Mouse (Mus musculus) kidney, embryonic 14.5 days (tissue): Measurements from ENCODE around the gene Cbr4. TPM values are rescaled to one million over a fixed set of nuclear protein-coding genes. Genes with fewer than 3 reads are reported as not detected.

Source experiments
- ATAC-seq: fragments of 200-750 bp; cut with Nextera tagmentation; 2 replicates; pipeline ENCODE4 v1.8.0; 2017; ENCODE audit warnings: moderate number of reproducible peaks, mild to moderate bottlenecking, moderate TSS enrichment, moderate library complexity; ENCODE audit not compliant: low FRiP score, low TSS enrichment
- H3K27ac ChIP-seq: fragments of 300-500 bp; sonication (generic); 2 replicates; pipeline ENCODE4 v1.5.1; 2014; ENCODE audit warnings: low read depth, mild to moderate bottlenecking, low read length, moderate library complexity, mixed read lengths
- H3K27me3 ChIP-seq: fragments of 300-500 bp; sonication (generic); 2 replicates; pipeline ENCODE4 v1.6.1; 2014; ENCODE audit warnings: mild to moderate bottlenecking, low read length; ENCODE audit not compliant: control insufficient read depth, insufficient read depth
- H3K36me3 ChIP-seq: fragments of 300-500 bp; sonication (generic); 2 replicates; pipeline ENCODE4 v1.6.1; 2014; ENCODE audit warnings: low read length, mixed read lengths; ENCODE audit not compliant: control insufficient read depth, insufficient read depth
- H3K4me1 ChIP-seq: fragments of 300-500 bp; sonication (generic); 2 replicates; pipeline ENCODE4 v1.6.1; 2014; ENCODE audit warnings: low read length, mixed read lengths; ENCODE audit not compliant: control insufficient read depth, insufficient read depth
- H3K4me2 ChIP-seq: fragments of 300-500 bp; sonication (generic); replicated peaks from 2 replicates; pipeline ENCODE4 v1.6.1; 2014; ENCODE audit warnings: low read depth, mild to moderate bottlenecking, low read length
- H3K4me3 ChIP-seq: fragments of 300-500 bp; sonication (generic); 2 replicates; pipeline ENCODE4 v1.5.1; 2014; ENCODE audit warnings: mild to moderate bottlenecking, low read length
- H3K9ac ChIP-seq: fragments of 300-500 bp; sonication (generic); 2 replicates; pipeline ENCODE4 v1.6.1; 2014; ENCODE audit warnings: low read depth, mild to moderate bottlenecking, low read length, moderate library complexity
- H3K9me3 ChIP-seq: fragments of 300-500 bp; sonication (generic); 2 replicates; pipeline ENCODE4 v1.6.1; 2016; ENCODE audit warnings: low read length; ENCODE audit not compliant: control insufficient read depth
- WGBS: fragments of 180-500 bp; shearing (Covaris S2); extraction: QIAGEN DNeasy Blood & Tissue Kit; methylation state at CpG from one replicate; pipeline ENCODE4 v1.1.7; 2014; 5-methylcytosine and 5-hydroxymethylcytosine counted together
- polyA plus RNA-seq: library from polyadenylated mRNA; unstranded; fragments of >200 nt; fragmentation: Nextera tagmentation; extraction: Ambion mirVana; gene quantifications from 2 replicates; pipeline ENCODE4 v1.2.1, GENCODE M21; 2014

The Cbr4 gene
- polyA plus RNA-seq, 1 experiment from 2014 or later, result 30.6 TPM

GRCm38 (mm10) chr8:61462221-61462620 is 25.3 kb upstream of the Cbr4 start:
- no peak overlapping the region for H3K4me3 ChIP-seq
- ATAC-seq, result no peak
- H3K9me3 ChIP-seq, result no peaks in the 10 kb centered on the region
- no peaks in the 10 kb centered on the region for H3K36me3 ChIP-seq
- no peak overlapping the region for H3K4me2 ChIP-seq
- WGBS, result 85% methylated on average over 5 of the region's 5 CpGs
- H3K9ac ChIP-seq, result no peak overlapping the region
- H3K4me1 ChIP-seq, result no peaks in the 10 kb centered on the region
- no peaks in the 10 kb centered on the region for H3K27me3 ChIP-seq
- H3K27ac ChIP-seq, result no peak overlapping the region

- Histone ChIP-seq H3K27me3 (no peaks in the 10 kb centered on the region), H3K4me1 (no peaks in the 10 kb centered on the region), H3K36me3 (no peaks in the 10 kb centered on the region), H3K4me3 (no peak overlapping the region), H3K9me3 (no peaks in the 10 kb centered on the region), H3K27ac (no peak overlapping the region), H3K9ac (no peak overlapping the region), H3K4me2 (no peak overlapping the region)
- 80% methylated on average over 2 of the region's 2 CpGs for WGBS
- no peak for ATAC-seq
These were observed 23.1 kb upstream of the Cbr4 start for GRCm38 (mm10) chr8:61464393-61464792.

GRCm38 (mm10) chr8:61466696-61467552 is 20.6 kb upstream of the Cbr4 start:
- no peak for ATAC-seq
- no peak overlapping the region for H3K27ac ChIP-seq
- H3K4me3 ChIP-seq, result no peak overlapping the region
- 85% methylated on average over 15 of the region's 15 CpGs for WGBS
- no peaks in the 10 kb centered on the region for H3K27me3 ChIP-seq
- H3K4me2 ChIP-seq, result no peak overlapping the region
- no peaks in the 10 kb centered on the region for H3K4me1 ChIP-seq
- no peaks in the 10 kb centered on the region for H3K36me3 ChIP-seq
- H3K9me3 ChIP-seq, result no peaks in the 10 kb centered on the region
- H3K9ac ChIP-seq, result no peak overlapping the region

GRCm38 (mm10) chr8:61467553-61467815 is 20.1 kb upstream of the Cbr4 start:
- ATAC-seq, result no peak
- no peaks in the 10 kb centered on the region for H3K27me3 ChIP-seq
- no peak overlapping the region for H3K4me2 ChIP-seq
- no peak overlapping the region for H3K27ac ChIP-seq
- H3K4me3 ChIP-seq, result no peak overlapping the region
- no peaks in the 10 kb centered on the region for H3K4me1 ChIP-seq
- no peaks in the 10 kb centered on the region for H3K9me3 ChIP-seq
- H3K9ac ChIP-seq, result no peak overlapping the region
- 98% methylated on average over 3 of the region's 3 CpGs for WGBS
- no peaks in the 10 kb centered on the region for H3K36me3 ChIP-seq

GRCm38 (mm10) chr8:61470213-61470612 is 17.3 kb upstream of the Cbr4 start:
- 83% methylated on average over 4 of the region's 4 CpGs for WGBS
- no peak for ATAC-seq

GRCm38 (mm10) chr8:61475251-61475673 is 12.3 kb upstream of the Cbr4 start:
- Histone ChIP-seq H3K9ac (no peak overlapping the region), H3K4me1 (peaks cover 7% of the 10 kb centered on the region; the same call in 1 of the 2 replicates), H3K27ac (no peak overlapping the region), H3K4me2 (no peak overlapping the region), H3K27me3 (no peaks in the 10 kb centered on the region), H3K9me3 (no peaks in the 10 kb centered on the region), H3K4me3 (no peak overlapping the region), H3K36me3 (no peaks in the 10 kb centered on the region)
- ATAC-seq, result peak; percentile 66
- 23% methylated on average over 6 of the region's 6 CpGs for WGBS

More at GRCm38 (mm10) chr8:61470213-61470612, 17.3 kb upstream of the Cbr4 start:
- no peaks in the 10 kb centered on the region for H3K9me3 ChIP-seq
- H3K4me2 ChIP-seq, result no peak overlapping the region
- H3K27ac ChIP-seq, result no peak overlapping the region
- no peak overlapping the region for H3K4me3 ChIP-seq
- no peaks in the 10 kb centered on the region for H3K36me3 ChIP-seq
- no peaks in the 10 kb centered on the region for H3K27me3 ChIP-seq
- H3K9ac ChIP-seq, result no peak overlapping the region
- H3K4me1 ChIP-seq, result peaks cover 1% of the 10 kb centered on the region; the same call in 1 of the 2 replicates

GRCm38 (mm10) chr8:61476160-61476559 is 11.4 kb upstream of the Cbr4 start:
- 43% methylated on average over 9 of the region's 9 CpGs for WGBS
- peaks cover 7% of the 10 kb centered on the region; the same call in 1 of the 2 replicates for H3K4me1 ChIP-seq
- peak overlapping the region; percentile 49 for H3K27ac ChIP-seq
- H3K9me3 ChIP-seq, result no peaks in the 10 kb centered on the region
- no peaks in the 10 kb centered on the region for H3K27me3 ChIP-seq
- peak; percentile 76 for ATAC-seq
- H3K36me3 ChIP-seq, result no peaks in the 10 kb centered on the region
- H3K4me2 ChIP-seq, result no peak overlapping the region
- no peak overlapping the region for H3K4me3 ChIP-seq
- no peak overlapping the region for H3K9ac ChIP-seq

- no peaks in the 10 kb centered on the region for H3K27me3 ChIP-seq
- H3K4me1 ChIP-seq, result peaks cover 7% of the 10 kb centered on the region; the same call in 1 of the 2 replicates
- H3K9me3 ChIP-seq, result no peaks in the 10 kb centered on the region
- H3K9ac ChIP-seq, result no peak overlapping the region
- no peak overlapping the region for H3K4me3 ChIP-seq
- WGBS, result 95% methylated on average over 4 of the region's 4 CpGs
- no peak overlapping the region for H3K27ac ChIP-seq
- no peak overlapping the region for H3K4me2 ChIP-seq
- no peak for ATAC-seq
- H3K36me3 ChIP-seq, result no peaks in the 10 kb centered on the region
These were observed 9.4 kb upstream of the Cbr4 start for GRCm38 (mm10) chr8:61478150-61478549.

GRCm38 (mm10) chr8:61478793-61479192 is 8.7 kb upstream of the Cbr4 start:
- Histone ChIP-seq H3K27me3 (no peaks in the 10 kb centered on the region), H3K4me3 (no peak overlapping the region), H3K9me3 (no peaks in the 10 kb centered on the region), H3K27ac (no peak overlapping the region), H3K4me1 (peaks cover 7% of the 10 kb centered on the region; the same call in 1 of the 2 replicates), H3K4me2 (no peak overlapping the region), H3K9ac (no peak overlapping the region), H3K36me3 (no peaks in the 10 kb centered on the region)
- no peak for ATAC-seq
- 73% methylated on average over 8 of the region's 8 CpGs for WGBS
